Mouse (Mus musculus) G1E (cell line): Measurements from ENCODE around the gene Gnas.

Source experiments
- CTCF ChIP-seq: IDR thresholded peaks from 2 replicates; pipeline ENCODE4 v1.5.1; 2012; ENCODE audit warnings: low read depth, low read length, inconsistent platforms, mixed read lengths
- GATA1 ChIP-seq: IDR thresholded peaks from 2 replicates; pipeline ENCODE4 v1.6.1; 2012; ENCODE audit warnings: borderline replicate concordance, low read length, inconsistent platforms, mixed read lengths
- POLR2AphosphoS5 ChIP-seq: IDR thresholded peaks from 2 replicates; pipeline ENCODE4 v1.6.1; 2012; ENCODE audit warnings: low read depth, low read length, inconsistent platforms; ENCODE audit not compliant: insufficient replicate concordance

DNA sequence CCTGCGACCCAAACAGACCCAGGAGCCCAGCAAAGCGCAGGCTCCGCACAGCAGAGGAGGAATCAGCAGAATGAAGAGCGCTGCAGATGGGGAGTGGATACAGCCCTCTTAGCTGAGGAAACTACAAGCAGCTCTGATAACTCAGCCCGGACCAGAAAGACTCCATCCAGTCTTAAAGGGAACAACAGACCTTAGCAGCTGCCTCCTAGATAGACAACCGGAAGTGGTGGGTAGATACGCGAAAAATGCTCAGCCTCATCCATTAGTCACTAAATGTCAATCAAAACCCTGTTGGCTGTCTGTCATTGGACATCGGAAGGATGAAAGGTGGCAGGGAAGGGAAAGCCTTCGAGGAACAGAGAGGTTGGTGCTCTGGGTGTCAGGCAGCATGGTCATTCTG lies 82.5 kb downstream of the Gnas start:
- TF ChIP-seq CTCF: no peak
- TF ChIP-seq POLR2AphosphoS5: no peak
- no peak for TF ChIP-seq GATA1
